Mouse (Mus musculus): ENCODE measurements around the gene Il31ra. TPM values are rescaled to one million over a fixed set of nuclear protein-coding genes. Genes with fewer than 3 reads are reported as not detected.

Il31ra gene
- not detected for polyA plus RNA-seq (2017; shearing (Covaris generic))

DNA sequence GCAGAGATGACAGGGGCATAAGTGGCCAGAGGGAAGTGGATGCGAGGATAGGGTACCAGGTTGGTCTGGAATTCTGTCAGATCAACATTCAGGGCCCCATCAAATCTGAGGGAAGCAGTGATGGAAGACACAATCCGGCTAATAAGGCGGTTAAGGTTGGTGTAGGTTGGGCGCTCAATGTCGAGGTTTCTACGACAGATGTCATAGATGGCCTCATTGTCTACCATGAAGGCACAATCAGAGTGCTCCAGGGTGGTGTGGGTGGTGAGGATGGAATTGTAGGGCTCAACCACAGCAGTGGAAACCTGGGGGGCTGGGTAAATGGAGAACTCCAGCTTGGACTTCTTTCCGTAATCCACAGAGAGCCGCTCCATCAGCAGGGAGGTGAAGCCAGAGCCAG is at the start of gene Il31ra:
Gene Il31ra, minus strand, starts transcription at position 101 of the 400 bp plus-strand sequence.

Other genes starting within 250 kb of the Il31ra start
- gene Il6st, start 130.3 kb downstream of the Il31ra start, polyA plus RNA-seq (2017; shearing (Covaris generic)), result 76.0 TPM
- gene Ddx4, start 58.1 kb upstream of the Il31ra start, polyA plus RNA-seq (2017; shearing (Covaris generic)), result not detected
- 24.5 TPM for gene Slc38a9, start 66.4 kb upstream of the Il31ra start, polyA plus RNA-seq (2017; shearing (Covaris generic))
- gene Plpp1, start 206.4 kb upstream of the Il31ra start, polyA plus RNA-seq (2017; shearing (Covaris generic)), result not detected